Mouse (Mus musculus): ENCODE measurements around the gene Gstm7. TPM values are rescaled to one million over a fixed set of nuclear protein-coding genes. Genes with fewer than 3 reads are reported as not detected.
A peak's percentile ranks its signal among the peaks of the same experiment; 100 is the strongest.

Gstm7 gene
- polyA plus RNA-seq, 1 experiment from 2014 or later, result 39.2 TPM

DNA sequence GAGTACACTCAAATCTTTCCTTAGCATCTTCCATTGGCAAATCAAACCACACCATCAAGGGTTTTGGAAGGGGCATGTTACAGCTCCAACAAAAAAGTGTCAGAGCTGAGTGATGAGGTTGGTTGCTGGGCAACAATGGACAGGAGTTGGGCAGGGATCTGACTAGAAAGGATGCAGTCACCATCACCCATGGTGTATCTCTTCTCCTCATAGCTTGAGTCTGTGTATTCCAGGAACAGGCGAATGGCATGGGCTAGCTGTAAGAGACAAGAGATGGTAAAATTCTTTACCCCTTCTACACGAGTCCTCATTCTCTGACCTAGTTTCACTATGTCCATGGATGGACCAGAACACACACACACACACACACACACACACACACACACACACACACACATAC, 483 bp downstream of the Gstm7 start:
- peaks cover 13% of the 10 kb centered on the region for H3K4me1 ChIP-seq (ENCODE audit: insufficient read depth)
- H3K9me3 ChIP-seq (ENCODE audit: low read length), result no peaks in the 10 kb centered on the region
- no peak for TF ChIP-seq CTCF (IDR thresholded peaks at IDR 0.05; ENCODE audit: low read depth)
- TF ChIP-seq EP300 (IDR thresholded peaks at IDR 0.05; ENCODE audit: low read depth), result no peak
- 47% methylated on average over 2 of the region's 2 CpGs for WGBS (ENCODE audit: insufficient replicate concordance)
- ATAC-seq (no peak), DNase-seq (no peak)
- peak overlapping the region; percentile 26; the same call in 1 of the 2 replicates for H3K9ac ChIP-seq (replicated peaks)
- peak overlapping the region; percentile 37 for H3K4me3 ChIP-seq (ENCODE audit: low read depth, low read length)
- H3K4me2 ChIP-seq (ENCODE audit: low read depth, low read length), result peak overlapping the region; percentile 65
- peak overlapping the region; percentile 86 for H3K27ac ChIP-seq (ENCODE audit: low read depth)
- H3K36me3 ChIP-seq (replicated peaks; ENCODE audit: insufficient read depth, low read length), result no peaks in the 10 kb centered on the region
- H3K27me3 ChIP-seq (ENCODE audit: insufficient read depth, low read length), result no peaks in the 10 kb centered on the region

DNA sequence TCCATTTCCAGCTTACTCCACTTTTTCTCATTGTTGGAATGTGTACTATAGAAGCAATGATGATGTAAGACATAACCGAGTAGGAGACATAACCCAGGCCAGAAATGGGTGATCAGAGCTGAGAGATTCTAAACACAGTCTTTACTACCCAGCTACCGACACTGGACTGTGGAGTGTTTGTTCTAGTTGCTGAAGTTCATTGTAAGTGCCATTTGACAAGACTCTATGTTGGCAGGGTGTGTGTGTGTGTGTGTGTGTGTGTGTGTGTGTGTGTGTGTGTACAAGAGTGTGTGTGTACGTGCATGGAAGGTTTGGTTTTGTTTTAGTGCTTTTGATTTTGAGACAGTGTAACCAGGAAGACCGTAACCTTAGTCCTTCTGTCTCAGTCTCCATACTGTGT, 1.9 kb downstream of the Gstm7 start:
- Histone ChIP-seq H3K36me3 (replicated peaks; ENCODE audit: insufficient read depth, low read length) (no peaks in the 10 kb centered on the region), H3K9ac (replicated peaks) (no peak overlapping the region), H3K27ac (ENCODE audit: low read depth) (no peak overlapping the region), H3K4me2 (ENCODE audit: low read depth, low read length) (no peak overlapping the region), H3K27me3 (ENCODE audit: insufficient read depth, low read length) (no peaks in the 10 kb centered on the region), H3K4me3 (ENCODE audit: low read depth, low read length) (no peak overlapping the region), H3K9me3 (ENCODE audit: low read length) (no peaks in the 10 kb centered on the region), H3K4me1 (ENCODE audit: insufficient read depth) (peaks cover 13% of the 10 kb centered on the region)
- TF ChIP-seq CTCF (IDR thresholded peaks at IDR 0.05; ENCODE audit: low read depth), result no peak
- TF ChIP-seq EP300 (IDR thresholded peaks at IDR 0.05; ENCODE audit: low read depth), result no peak
- ATAC-seq (no peak), DNase-seq (no peak)
- 66% methylated on average over 4 of the region's 4 CpGs for WGBS (ENCODE audit: insufficient replicate concordance)

DNA sequence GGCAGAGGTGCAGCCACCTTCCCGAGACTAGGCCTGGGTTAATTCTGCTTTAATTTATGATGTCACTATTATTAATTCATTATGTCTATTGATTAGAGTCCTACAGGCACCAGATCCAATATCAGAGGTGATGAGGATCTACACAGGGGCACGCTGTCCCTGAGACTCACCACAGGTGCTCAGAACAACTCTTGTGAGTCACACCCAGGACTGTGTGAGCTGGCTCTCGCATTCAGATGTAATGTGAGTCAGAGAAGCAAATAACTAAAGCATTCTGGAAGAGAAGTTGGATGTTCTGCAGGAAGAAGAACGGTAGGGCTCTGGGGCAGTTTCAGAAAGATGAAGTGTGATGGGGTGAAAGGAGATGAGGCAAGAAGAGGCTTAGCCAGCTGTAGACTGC, 2.4 kb downstream of the Gstm7 start:
- Histone ChIP-seq H3K27me3 (ENCODE audit: insufficient read depth, low read length) (no peaks in the 10 kb centered on the region), H3K4me1 (ENCODE audit: insufficient read depth) (peaks cover 13% of the 10 kb centered on the region), H3K36me3 (replicated peaks; ENCODE audit: insufficient read depth, low read length) (no peaks in the 10 kb centered on the region), H3K9me3 (ENCODE audit: low read length) (no peaks in the 10 kb centered on the region), H3K4me2 (ENCODE audit: low read depth, low read length) (no peak overlapping the region), H3K27ac (ENCODE audit: low read depth) (no peak overlapping the region), H3K9ac (replicated peaks) (no peak overlapping the region), H3K4me3 (ENCODE audit: low read depth, low read length) (no peak overlapping the region)
- DNase-seq (no peak), ATAC-seq (no peak)
- WGBS (ENCODE audit: insufficient replicate concordance), result 80% methylated on average over 4 of the region's 4 CpGs
- no peak for TF ChIP-seq CTCF (IDR thresholded peaks at IDR 0.05; ENCODE audit: low read depth)
- no peak for TF ChIP-seq EP300 (IDR thresholded peaks at IDR 0.05; ENCODE audit: low read depth)

- H3K4me1 ChIP-seq (ENCODE audit: insufficient read depth), result peaks cover 13% of the 10 kb centered on the region
- H3K9me3 ChIP-seq (ENCODE audit: low read length), result no peaks in the 10 kb centered on the region
- DNase-seq, result no peak
- H3K4me3 ChIP-seq (ENCODE audit: low read depth, low read length), result no peak overlapping the region
- no peak for ATAC-seq
- no peak overlapping the region for H3K27ac ChIP-seq (ENCODE audit: low read depth)
- H3K36me3 ChIP-seq (replicated peaks; ENCODE audit: insufficient read depth, low read length), result no peaks in the 10 kb centered on the region
- WGBS (ENCODE audit: insufficient replicate concordance), result 83% methylated on average over 11 of the region's 11 CpGs
- no peak overlapping the region for H3K4me2 ChIP-seq (ENCODE audit: low read depth, low read length)
- no peak overlapping the region for H3K9ac ChIP-seq (replicated peaks)
- no peaks in the 10 kb centered on the region for H3K27me3 ChIP-seq (ENCODE audit: insufficient read depth, low read length)
- TF ChIP-seq CTCF (IDR thresholded peaks at IDR 0.05; ENCODE audit: low read depth), result no peak
- TF ChIP-seq EP300 (IDR thresholded peaks at IDR 0.05; ENCODE audit: low read depth), result no peak
Measured at GRCm38 (mm10) chr3:107928691-107929090, 2.9 kb downstream of the Gstm7 start.

DNA sequence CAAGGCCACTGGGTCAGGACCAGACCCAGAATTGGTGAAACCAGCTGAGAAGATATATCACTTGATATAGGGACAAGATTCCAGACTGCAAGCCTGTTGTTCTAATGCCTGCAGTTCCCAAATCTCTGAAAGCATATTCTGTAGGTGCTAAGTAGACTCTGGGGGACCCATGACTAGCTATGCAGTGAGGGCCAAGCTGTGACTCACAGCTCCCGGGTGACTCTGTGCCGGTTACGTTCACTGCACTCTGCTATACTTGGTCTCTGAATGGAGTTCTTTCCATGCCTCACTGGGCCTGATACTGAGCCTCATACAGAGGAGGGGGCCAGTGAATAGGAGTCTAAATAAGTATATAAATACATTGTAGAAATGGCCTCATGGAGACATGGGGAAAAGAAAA, 3.8 kb downstream of the Gstm7 start:
- no peak for TF ChIP-seq CTCF (IDR thresholded peaks at IDR 0.05; ENCODE audit: low read depth)
- no peak for TF ChIP-seq EP300 (IDR thresholded peaks at IDR 0.05; ENCODE audit: low read depth)
- Histone ChIP-seq H3K36me3 (replicated peaks; ENCODE audit: insufficient read depth, low read length) (no peaks in the 10 kb centered on the region), H3K27me3 (ENCODE audit: insufficient read depth, low read length) (no peaks in the 10 kb centered on the region), H3K9ac (replicated peaks) (no peak overlapping the region), H3K4me2 (ENCODE audit: low read depth, low read length) (no peak overlapping the region), H3K4me1 (ENCODE audit: insufficient read depth) (peaks cover 13% of the 10 kb centered on the region), H3K27ac (ENCODE audit: low read depth) (no peak overlapping the region), H3K9me3 (ENCODE audit: low read length) (no peaks in the 10 kb centered on the region), H3K4me3 (ENCODE audit: low read depth, low read length) (no peak overlapping the region)
- 82% methylated on average over 3 of the region's 3 CpGs for WGBS (ENCODE audit: insufficient replicate concordance)
- ATAC-seq (no peak), DNase-seq (no peak)

GRCm38 (mm10) chr3:107925335-107925734, 6.3 kb downstream of the Gstm7 start:
- TF ChIP-seq CTCF (IDR thresholded peaks at IDR 0.05; ENCODE audit: low read depth) (no peak), EP300 (IDR thresholded peaks at IDR 0.05; ENCODE audit: low read depth) (no peak)
- Histone ChIP-seq H3K9ac (replicated peaks) (no peak overlapping the region), H3K4me1 (ENCODE audit: insufficient read depth) (peaks cover 4% of the 10 kb centered on the region; the same call in 1 of the 2 replicates), H3K4me3 (ENCODE audit: low read depth, low read length) (no peak overlapping the region), H3K27ac (ENCODE audit: low read depth) (no peak overlapping the region), H3K27me3 (ENCODE audit: insufficient read depth, low read length) (no peaks in the 10 kb centered on the region), H3K36me3 (replicated peaks; ENCODE audit: insufficient read depth, low read length) (no peaks in the 10 kb centered on the region), H3K4me2 (ENCODE audit: low read depth, low read length) (no peak overlapping the region), H3K9me3 (ENCODE audit: low read length) (no peaks in the 10 kb centered on the region)
- ATAC-seq (peak; percentile 76), DNase-seq (no peak)
- WGBS (ENCODE audit: insufficient replicate concordance), result 83% methylated on average over 3 of the region's 3 CpGs

- TF ChIP-seq EP300 (IDR thresholded peaks at IDR 0.05; ENCODE audit: low read depth) (no peak), CTCF (IDR thresholded peaks at IDR 0.05; ENCODE audit: low read depth) (no peak)
- Histone ChIP-seq H3K4me1 (ENCODE audit: insufficient read depth) (0 out of 2 replicates have a peak, but pooled peaks cover 2% of the 10 kb centered on the region), H3K4me2 (ENCODE audit: low read depth, low read length) (no peak overlapping the region), H3K9me3 (ENCODE audit: low read length) (no peaks in the 10 kb centered on the region), H3K27me3 (ENCODE audit: insufficient read depth, low read length) (no peaks in the 10 kb centered on the region), H3K9ac (replicated peaks) (no peak overlapping the region), H3K27ac (ENCODE audit: low read depth) (no peak overlapping the region), H3K4me3 (ENCODE audit: low read depth, low read length) (no peak overlapping the region), H3K36me3 (replicated peaks; ENCODE audit: insufficient read depth, low read length) (no peaks in the 10 kb centered on the region)
- no peak for DNase-seq
- no peak for ATAC-seq
- WGBS (ENCODE audit: insufficient replicate concordance), result 82% methylated on average over 5 of the region's 5 CpGs
Measured at GRCm38 (mm10) chr3:107920348-107920747, 11.3 kb downstream of the Gstm7 start.

All from liver, postnatal 0 days (tissue).